Mouse (Mus musculus) heart, adult 8-10 months (tissue): Measurements from ENCODE around the gene Myoz2. TPM values are rescaled to one million over a fixed set of nuclear protein-coding genes. Genes with fewer than 3 reads are reported as not detected.
A peak's percentile ranks its signal among the peaks of the same experiment; 100 is the strongest.

Experiments
- DNase-seq: peaks from one replicate; pipeline ENCODE4 v3.0.0; 2022; ENCODE audit warnings: low spot score
- total RNA-seq, 4 experiments: library from RNA; stranded (reverse); gene quantifications; 2 replicates each; pipeline ENCODE4 v1.2.4; 2022

Myoz2 gene
- 1,000 to 10,000 TPM; 1,494 to 1,679 (median 1,556) TPM for total RNA-seq

GRCm38 (mm10) chr3:123034752-123035151, at the start of gene Myoz2:
TSS of gene Myoz2 (minus strand) at chr3:123035015.
- peak; percentile 66 for DNase-seq

GRCm38 (mm10) chr3:123081665-123082064, 46.9 kb upstream of the Myoz2 start:
- DNase-seq = peak; percentile 41

- no peak for DNase-seq
Measured at GRCm38 (mm10) chr3:123080943-123081342, 46.1 kb upstream of the Myoz2 start.

- DNase-seq = no peak
Measured at GRCm38 (mm10) chr3:123080017-123080725, 45.4 kb upstream of the Myoz2 start.

- no peak for DNase-seq
Measured at GRCm38 (mm10) chr3:123075759-123076158, 40.9 kb upstream of the Myoz2 start.

- DNase-seq = no peak
Measured at GRCm38 (mm10) chr3:123075034-123075433, 40.2 kb upstream of the Myoz2 start.

GRCm38 (mm10) chr3:123073351-123073750, 38.5 kb upstream of the Myoz2 start:
- DNase-seq = no peak

GRCm38 (mm10) chr3:123072472-123072871, 37.7 kb upstream of the Myoz2 start:
- no peak for DNase-seq

- peak; percentile 28 for DNase-seq
Measured at GRCm38 (mm10) chr3:123070996-123071395, 36.2 kb upstream of the Myoz2 start.

- no peak for DNase-seq
Measured at GRCm38 (mm10) chr3:123066836-123067235, 32.0 kb upstream of the Myoz2 start.

GRCm38 (mm10) chr3:123065466-123065865, 30.7 kb upstream of the Myoz2 start:
- no peak for DNase-seq

GRCm38 (mm10) chr3:123064186-123064585, 29.4 kb upstream of the Myoz2 start:
- no peak for DNase-seq

- no peak for DNase-seq
Measured at GRCm38 (mm10) chr3:123061931-123062330, 27.1 kb upstream of the Myoz2 start.

GRCm38 (mm10) chr3:123058832-123059231, 24.0 kb upstream of the Myoz2 start:
- DNase-seq = no peak

- no peak for DNase-seq
Measured at GRCm38 (mm10) chr3:123054178-123054577, 19.4 kb upstream of the Myoz2 start.

- no peak for DNase-seq
Measured at GRCm38 (mm10) chr3:123053192-123053938, 18.6 kb upstream of the Myoz2 start.

GRCm38 (mm10) chr3:123042308-123042707, 7.5 kb upstream of the Myoz2 start:
- DNase-seq = no peak

GRCm38 (mm10) chr3:123033804-123034203, 1.0 kb downstream of the Myoz2 start:
- DNase-seq = no peak

- no peak for DNase-seq
Measured at GRCm38 (mm10) chr3:123025634-123026033, 9.2 kb downstream of the Myoz2 start.

- DNase-seq = no peak
Measured at GRCm38 (mm10) chr3:123024496-123025234, 10.2 kb downstream of the Myoz2 start.

GRCm38 (mm10) chr3:123018792-123019191, 16.0 kb downstream of the Myoz2 start:
- no peak for DNase-seq

- no peak for DNase-seq
Measured at GRCm38 (mm10) chr3:123013476-123013875, 21.3 kb downstream of the Myoz2 start.
